Mouse (Mus musculus) hematopoietic multipotent progenitor cell, adult 10-12 weeks (in vitro differentiated cells): ENCODE results near the gene Zfp600. TPM values are rescaled to one million over a fixed set of nuclear protein-coding genes. Genes with fewer than 3 reads are reported as not detected.

Source experiments
- polyA plus RNA-seq: library from polyadenylated mRNA; stranded (reverse); fragments of >175 nt; gene quantifications from 2 replicates; pipeline ENCODE4 v1.2.3, GENCODE M21; 2012; ENCODE audit warnings: low replicate concordance

Gene Zfp600
- polyA plus RNA-seq, result 0.09 TPM in 1 of 2 replicates, not detected in the other

DNA sequence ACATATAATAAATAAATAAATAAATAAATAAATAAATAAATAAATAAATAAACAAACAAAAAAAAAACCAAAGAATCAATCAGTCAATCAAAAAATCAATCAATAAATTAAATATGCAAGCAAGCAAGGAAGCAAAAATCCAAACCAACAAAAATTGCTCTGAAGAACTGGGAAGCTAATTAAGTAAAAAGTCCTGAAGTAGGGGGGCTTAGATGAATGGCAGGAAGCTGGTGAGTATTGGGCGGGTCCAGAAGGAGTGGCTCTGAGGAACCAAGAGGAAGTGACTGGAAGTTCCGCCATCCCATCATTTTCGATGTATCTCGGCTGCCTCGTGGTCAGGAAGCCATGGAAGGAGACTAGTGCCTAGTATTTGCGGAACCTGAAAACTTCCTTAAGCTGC lies at the start of gene Zfp600:
Zfp600 (plus strand) TSS at position 301 of the 400 bp plus-strand sequence.

Other genes with a start within 250 kb of the Zfp600 start
- not detected in 2 replicates for gene Zfp987, start 59.5 kb upstream of the Zfp600 start, polyA plus RNA-seq